Mouse (Mus musculus) heart, embryonic 11.5 days (tissue): ENCODE data around the gene 9530053A07Rik. TPM values are rescaled to one million over a fixed set of nuclear protein-coding genes. Genes with fewer than 3 reads are reported as not detected.

Experiments used
- ATAC-seq: fragments of 200-750 bp; cut with Nextera tagmentation; replicated peaks from 2 replicates; pipeline ENCODE4 v1.8.0; 2017; ENCODE audit warnings: moderate library complexity; ENCODE audit not compliant: insufficient number of reproducible peaks, low FRiP score, low TSS enrichment
- H3K27ac ChIP-seq: fragments of 300-500 bp; sonication (generic); 2 replicates; pipeline ENCODE4 v1.5.1; 2014; ENCODE audit warnings: mild to moderate bottlenecking, low read depth, low read length
- H3K27me3 ChIP-seq: fragments of 300-500 bp; sonication (generic); 2 replicates; pipeline ENCODE4 v1.6.1; 2014; ENCODE audit warnings: mild to moderate bottlenecking, low read length, mixed read lengths; ENCODE audit not compliant: control insufficient read depth, insufficient read depth
- H3K36me3 ChIP-seq: fragments of 300-500 bp; sonication (generic); 2 replicates; pipeline ENCODE4 v1.6.1; 2014; ENCODE audit warnings: mild to moderate bottlenecking, low read length, moderate library complexity, mixed read lengths; ENCODE audit not compliant: control insufficient read depth, insufficient read depth
- H3K4me1 ChIP-seq: fragments of 300-500 bp; sonication (generic); 2 replicates; pipeline ENCODE4 v1.6.1; 2014; ENCODE audit warnings: low read length; ENCODE audit not compliant: control insufficient read depth, insufficient read depth
- H3K4me2 ChIP-seq: fragments of 300-500 bp; sonication (generic); 2 replicates; pipeline ENCODE4 v1.6.1; 2014; ENCODE audit warnings: mild to moderate bottlenecking, moderate library complexity
- H3K4me3 ChIP-seq: fragments of 300-500 bp; sonication (generic); 2 replicates; pipeline ENCODE4 v1.5.1; 2014; ENCODE audit warnings: low read depth, low read length
- H3K9ac ChIP-seq: fragments of 300-500 bp; sonication (generic); 2 replicates; pipeline ENCODE4 v1.6.1; 2014; ENCODE audit warnings: mild to moderate bottlenecking, low read depth, low read length, moderate library complexity
- H3K9me3 ChIP-seq: fragments of 300-500 bp; sonication (generic); replicated peaks from 2 replicates; pipeline ENCODE4 v1.6.1; 2016; ENCODE audit warnings: low read length; ENCODE audit not compliant: control insufficient read depth
- WGBS: fragments of 180-500 bp; shearing (Covaris S2); extraction: QIAGEN DNeasy Blood & Tissue Kit; methylation state at CpG from one replicate; pipeline ENCODE4 v1.1.7; 2014; ENCODE audit not compliant: insufficient replicate concordance; 5-methylcytosine and 5-hydroxymethylcytosine counted together
- polyA plus RNA-seq: library from polyadenylated mRNA; unstranded; fragments of >200 nt; fragmentation: Nextera tagmentation; extraction: Ambion mirVana; gene quantifications from 2 replicates; pipeline ENCODE4 v1.2.1, GENCODE M21; 2014

The 9530053A07Rik gene
- polyA plus RNA-seq, 1 experiment from 2014 or later: not detected

GRCm38 (mm10) chr7:28161163-28161749 lies 32.0 kb downstream of the 9530053A07Rik start:
- no peak overlapping the region for H3K4me3 ChIP-seq
- no peak overlapping the region for H3K9ac ChIP-seq
- no peaks in the 10 kb centered on the region for H3K27me3 ChIP-seq
- H3K36me3 ChIP-seq: no peaks in the 10 kb centered on the region
- H3K27ac ChIP-seq: no peak overlapping the region
- WGBS: 57% methylated on average over 9 of the region's 9 CpGs
- H3K9me3 ChIP-seq: peaks cover 3% of the 10 kb centered on the region; the same call in 1 of the 2 replicates
- ATAC-seq: no peak
- no peak overlapping the region for H3K4me2 ChIP-seq
- H3K4me1 ChIP-seq: no peaks in the 10 kb centered on the region

- no peak for ATAC-seq
- no peak overlapping the region for H3K4me3 ChIP-seq
Observed at GRCm38 (mm10) chr7:28165406-28165805, 36.1 kb downstream of the 9530053A07Rik start.

DNA sequence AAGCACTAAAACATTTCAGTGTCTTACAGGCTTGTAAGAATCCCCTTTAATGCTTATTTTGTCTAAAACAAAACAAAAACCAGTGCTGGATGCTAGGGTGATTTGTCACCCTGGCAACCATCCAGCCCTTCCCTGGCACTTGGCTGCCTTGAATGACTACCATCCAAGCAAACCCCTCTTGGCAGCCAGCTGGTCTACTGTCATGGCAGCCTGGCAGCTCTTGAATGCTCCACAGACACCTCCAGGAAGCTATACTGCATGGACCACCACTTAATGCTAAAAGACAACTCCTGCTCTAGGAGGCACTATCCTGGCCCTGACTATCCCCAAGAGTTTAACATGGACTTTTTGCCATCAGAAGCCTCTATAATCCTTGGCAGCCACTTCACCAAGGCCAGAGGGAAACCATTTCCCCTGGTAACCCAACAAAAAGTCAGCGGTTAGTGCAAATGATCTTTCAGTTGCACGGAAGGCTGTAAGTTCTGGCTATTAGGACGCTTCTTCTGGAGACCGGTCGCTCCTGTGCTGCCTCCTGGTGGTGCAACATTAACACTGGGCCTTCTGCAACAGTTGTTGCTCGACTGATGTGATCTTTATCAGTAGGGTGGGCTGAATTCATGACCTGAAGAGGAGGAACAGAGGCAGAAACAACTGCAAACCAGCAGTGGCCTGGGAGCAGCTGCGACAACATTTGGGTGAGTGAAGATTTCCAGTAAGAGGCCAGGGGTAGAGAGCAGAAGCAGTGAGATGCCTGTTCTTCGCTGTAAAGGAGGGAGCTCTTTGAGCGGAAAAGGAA lies 39.3 kb downstream of the 9530053A07Rik start:
- peak overlapping the region; percentile 89 for H3K4me3 ChIP-seq
- no peaks in the 10 kb centered on the region for H3K36me3 ChIP-seq
- no peak for ATAC-seq
- peaks cover 3% of the 10 kb centered on the region; the same call in 1 of the 2 replicates for H3K9me3 ChIP-seq
- 10% methylated on average over 9 of the region's 9 CpGs for WGBS
- peaks cover 14% of the 10 kb centered on the region for H3K4me1 ChIP-seq
- peak overlapping the region; percentile 68 for H3K4me2 ChIP-seq
- H3K27me3 ChIP-seq: no peaks in the 10 kb centered on the region
- peak overlapping the region; percentile 83 for H3K9ac ChIP-seq
- H3K27ac ChIP-seq: peak overlapping the region; percentile 85

More at GRCm38 (mm10) chr7:28165406-28165805, 36.1 kb downstream of the 9530053A07Rik start:
- Histone ChIP-seq H3K27ac (no peak overlapping the region), H3K9ac (no peak overlapping the region), H3K27me3 (no peaks in the 10 kb centered on the region), H3K9me3 (peaks cover 3% of the 10 kb centered on the region; the same call in 1 of the 2 replicates), H3K4me1 (no peaks in the 10 kb centered on the region; the same call in 1 of the 2 replicates), H3K36me3 (no peaks in the 10 kb centered on the region), H3K4me2 (no peak overlapping the region)
- WGBS: 71% methylated on average over 6 of the region's 6 CpGs

DNA sequence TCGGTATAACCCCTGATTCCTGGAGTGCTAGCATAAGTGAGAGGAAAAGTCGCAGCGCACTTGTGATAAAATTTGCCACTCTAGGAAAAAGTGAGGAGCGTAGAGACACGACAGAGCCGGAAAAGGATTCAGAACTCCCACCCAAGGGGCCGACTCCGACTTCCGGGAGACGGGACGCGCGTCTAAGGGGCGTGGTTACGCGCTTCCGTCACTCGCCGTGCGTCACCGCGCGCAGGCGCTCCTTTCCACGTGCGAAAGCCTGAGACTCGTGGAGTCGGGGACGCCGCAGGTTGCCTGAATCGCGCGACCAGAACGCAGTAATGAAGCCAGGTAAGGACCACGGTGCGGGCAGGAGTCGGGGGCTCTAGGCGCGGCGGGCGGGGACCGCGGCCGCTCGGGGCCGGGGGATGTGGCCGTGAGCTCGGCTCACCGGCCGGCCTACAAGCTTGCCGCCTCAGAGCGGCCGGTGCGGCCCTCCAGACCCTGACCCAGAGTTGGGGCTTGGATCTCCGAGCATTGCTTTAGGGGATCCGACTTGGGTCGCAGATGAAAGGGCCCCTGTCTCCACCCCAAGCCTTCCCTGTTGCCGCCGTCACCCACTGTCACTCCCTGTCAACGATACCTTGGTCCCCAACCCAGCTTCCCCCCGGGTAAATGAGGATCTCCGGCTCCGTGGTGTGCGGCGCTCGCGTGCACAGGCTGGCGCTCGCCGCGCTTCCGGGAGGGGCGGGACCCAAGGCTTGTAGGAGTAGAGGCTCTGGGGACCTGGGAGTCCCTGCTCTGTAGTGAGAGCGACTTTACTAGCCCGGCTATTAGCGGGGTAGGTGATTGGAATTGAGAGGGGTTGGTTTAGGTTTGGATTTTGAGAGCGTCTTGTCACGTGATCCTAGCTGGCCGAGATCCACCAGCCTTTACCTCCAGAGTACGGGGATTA lies 40.5 kb downstream of the 9530053A07Rik start, which contains the start of gene Fbl:
TSS of gene Fbl (plus strand) at position 222 of the 934 bp plus-strand sequence.
- Histone ChIP-seq H3K27me3 (no peaks in the 10 kb centered on the region), H3K4me1 (peaks cover 14% of the 10 kb centered on the region), H3K4me3 (peak within 1 kb of the TSS; percentile 89), H3K36me3 (no peaks in the 10 kb centered on the region), H3K9ac (peak within 1 kb of the TSS; percentile 83), H3K9me3 (peaks cover 3% of the 10 kb centered on the region; the same call in 1 of the 2 replicates), H3K4me2 (peak within 1 kb of the TSS; percentile 68), H3K27ac (peak within 1 kb of the TSS; percentile 94)
- under 1% methylated on average over 80 of the region's 80 CpGs for WGBS
- ATAC-seq: peak; percentile 84

GRCm38 (mm10) chr7:28175358-28175757 lies 46.1 kb downstream of the 9530053A07Rik start:
- ATAC-seq: no peak
- Histone ChIP-seq H3K27me3 (no peaks in the 10 kb centered on the region), H3K36me3 (peaks cover 2% of the 10 kb centered on the region; the same call in 1 of the 2 replicates), H3K27ac (no peak overlapping the region), H3K4me2 (no peak overlapping the region), H3K9ac (no peak overlapping the region), H3K4me3 (no peak overlapping the region), H3K4me1 (peaks cover 14% of the 10 kb centered on the region), H3K9me3 (no peaks in the 10 kb centered on the region)
- WGBS: 84% methylated on average over 4 of the region's 4 CpGs

DNA sequence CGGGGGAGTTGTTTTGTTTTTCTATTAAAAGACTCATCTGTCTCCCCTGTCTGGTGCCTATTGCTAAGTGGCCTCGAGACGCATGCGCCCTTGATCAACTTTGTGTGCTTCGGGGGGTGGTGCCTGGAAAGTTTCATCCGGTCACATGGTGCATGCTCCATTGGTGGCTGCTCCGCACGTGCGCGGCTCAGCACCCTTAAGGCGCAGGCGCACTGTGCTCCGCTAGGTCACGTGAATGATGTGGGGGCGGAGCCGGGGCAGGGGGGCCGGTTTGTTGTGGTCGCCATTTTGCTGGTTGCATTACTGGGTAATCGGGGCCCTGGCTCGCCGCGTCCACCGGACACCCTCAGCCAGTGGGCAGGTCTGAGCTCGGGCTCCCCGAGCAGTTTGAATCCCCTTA lies 50.0 kb downstream of the 9530053A07Rik start, which contains the start of gene Dyrk1b:
TSS of gene Dyrk1b (plus strand) at position 242 of the 400 bp plus-strand sequence.
- peak within 1 kb of the TSS; percentile 59 for H3K4me2 ChIP-seq
- ATAC-seq: peak; percentile 92
- H3K4me1 ChIP-seq: peaks cover 4% of the 10 kb centered on the region
- 1% methylated on average over 25 of the region's 25 CpGs for WGBS
- peak within 1 kb of the TSS; percentile 88 for H3K9ac ChIP-seq
- H3K4me3 ChIP-seq: peak within 1 kb of the TSS; percentile 90
- H3K9me3 ChIP-seq: no peaks in the 10 kb centered on the region
- peak within 1 kb of the TSS; percentile 85 for H3K27ac ChIP-seq
- peaks cover 29% of the 10 kb centered on the region for H3K36me3 ChIP-seq
- no peaks in the 10 kb centered on the region for H3K27me3 ChIP-seq

GRCm38 (mm10) chr7:28179741-28180377 lies 50.6 kb downstream of the 9530053A07Rik start:
- Histone ChIP-seq H3K27ac (peak overlapping the region; percentile 85), H3K9ac (peak overlapping the region; percentile 88), H3K36me3 (peaks cover 36% of the 10 kb centered on the region), H3K9me3 (no peaks in the 10 kb centered on the region), H3K4me3 (peak overlapping the region; percentile 90), H3K27me3 (no peaks in the 10 kb centered on the region), H3K4me1 (peaks cover 4% of the 10 kb centered on the region), H3K4me2 (peak overlapping the region; percentile 59)
- peak; percentile 95 for ATAC-seq
- 2% methylated on average over 56 of the region's 56 CpGs for WGBS
